Mouse (Mus musculus) megakaryocyte, embryonic 14.5 days (primary cell): Measurements from ENCODE around the gene Zmat5. TPM values are rescaled to one million over a fixed set of nuclear protein-coding genes. Genes with fewer than 3 reads are reported as not detected.

Experiments
- H3K27me3 ChIP-seq: replicated peaks from 2 replicates; pipeline ENCODE3; 2012; ENCODE audit warnings: inconsistent platforms
- H3K36me3 ChIP-seq: replicated peaks from 2 replicates; pipeline ENCODE3; 2012; ENCODE audit warnings: low read length, inconsistent platforms, mixed read lengths
- H3K4me1 ChIP-seq: 2 replicates; pipeline ENCODE4 v1.6.1; 2012; ENCODE audit warnings: inconsistent platforms
- H3K4me3 ChIP-seq: replicated peaks from 2 replicates; pipeline ENCODE3; 2012; ENCODE audit warnings: moderate library complexity, mild to moderate bottlenecking, inconsistent platforms
- H3K9me3 ChIP-seq: 2 replicates; pipeline ENCODE4 v1.6.1; 2012; ENCODE audit warnings: inconsistent platforms
- FLI1 ChIP-seq: IDR thresholded peaks from 2 replicates; pipeline ENCODE4 v1.6.1; 2012; ENCODE audit warnings: low read length, inconsistent platforms, mixed read lengths
- GATA1 ChIP-seq: IDR thresholded peaks from 3 replicates; pipeline ENCODE4 v1.6.1; 2012; ENCODE audit warnings: mixed read lengths, low read length, inconsistent platforms, borderline replicate concordance
- polyA plus RNA-seq: library from polyadenylated mRNA; stranded (reverse); fragments of >175 nt; gene quantifications from 2 replicates; pipeline ENCODE4 v1.2.3, GENCODE M21; 2012; ENCODE audit warnings: low replicate concordance; ENCODE audit not compliant: insufficient read depth

Gene Zmat5
- polyA plus RNA-seq, 1 experiment, result 75.1 TPM

- peaks cover 4% of the 10 kb centered on the region; the same call in 1 of the 2 replicates for H3K4me1 ChIP-seq
- no peak overlapping the region for H3K4me3 ChIP-seq
- TF ChIP-seq GATA1, result no peak
- TF ChIP-seq FLI1, result no peak
- H3K27me3 ChIP-seq, result peaks cover 48% of the 10 kb centered on the region
- no peaks in the 10 kb centered on the region for H3K9me3 ChIP-seq
- H3K36me3 ChIP-seq, result peaks cover 22% of the 10 kb centered on the region
Measured at GRCm38 (mm10) chr11:4762511-4762910, 58.0 kb downstream of the Zmat5 start.

- H3K9me3 ChIP-seq, result no peaks in the 10 kb centered on the region
- no peak overlapping the region for H3K4me3 ChIP-seq
- no peak for TF ChIP-seq GATA1
- TF ChIP-seq FLI1, result no peak
- peaks cover 33% of the 10 kb centered on the region for H3K36me3 ChIP-seq
- peaks cover 41% of the 10 kb centered on the region for H3K27me3 ChIP-seq
- peaks cover 4% of the 10 kb centered on the region; the same call in 1 of the 2 replicates for H3K4me1 ChIP-seq
Measured at GRCm38 (mm10) chr11:4763631-4764030, 59.2 kb downstream of the Zmat5 start.

GRCm38 (mm10) chr11:4764476-4764875 is 60.0 kb downstream of the Zmat5 start:
- H3K36me3 ChIP-seq, result peaks cover 41% of the 10 kb centered on the region
- peaks cover 36% of the 10 kb centered on the region for H3K27me3 ChIP-seq
- H3K4me3 ChIP-seq, result no peak overlapping the region
- TF ChIP-seq GATA1 (no peak), FLI1 (no peak)
- H3K9me3 ChIP-seq, result no peaks in the 10 kb centered on the region
- peaks cover 4% of the 10 kb centered on the region; the same call in 1 of the 2 replicates for H3K4me1 ChIP-seq

GRCm38 (mm10) chr11:4768399-4768798 is 63.9 kb downstream of the Zmat5 start:
- H3K36me3 ChIP-seq, result peaks cover 79% of the 10 kb centered on the region
- TF ChIP-seq GATA1 (no peak), FLI1 (no peak)
- peaks cover 7% of the 10 kb centered on the region for H3K27me3 ChIP-seq
- H3K4me1 ChIP-seq, result peaks cover 4% of the 10 kb centered on the region; the same call in 1 of the 2 replicates
- no peaks in the 10 kb centered on the region for H3K9me3 ChIP-seq
- no peak overlapping the region for H3K4me3 ChIP-seq

- Histone ChIP-seq H3K4me1 (peaks cover 4% of the 10 kb centered on the region; the same call in 1 of the 2 replicates), H3K9me3 (no peaks in the 10 kb centered on the region), H3K36me3 (peaks cover 88% of the 10 kb centered on the region), H3K4me3 (no peak overlapping the region), H3K27me3 (peaks cover 1% of the 10 kb centered on the region)
- TF ChIP-seq FLI1 (no peak), GATA1 (no peak)
Measured at GRCm38 (mm10) chr11:4769293-4769692, 64.8 kb downstream of the Zmat5 start.

- peaks cover 90% of the 10 kb centered on the region for H3K36me3 ChIP-seq
- peaks cover 1% of the 10 kb centered on the region for H3K27me3 ChIP-seq
- TF ChIP-seq FLI1 (no peak), GATA1 (no peak)
- H3K9me3 ChIP-seq, result no peaks in the 10 kb centered on the region
- H3K4me1 ChIP-seq, result peaks cover 2% of the 10 kb centered on the region; the same call in 1 of the 2 replicates
- no peak overlapping the region for H3K4me3 ChIP-seq
Measured at GRCm38 (mm10) chr11:4769881-4770280, 65.4 kb downstream of the Zmat5 start.

- Histone ChIP-seq H3K4me3 (no peak overlapping the region), H3K27me3 (no peaks in the 10 kb centered on the region), H3K9me3 (no peaks in the 10 kb centered on the region), H3K36me3 (peaks cover 91% of the 10 kb centered on the region), H3K4me1 (no peaks in the 10 kb centered on the region)
- TF ChIP-seq GATA1 (no peak), FLI1 (no peak)
Measured at GRCm38 (mm10) chr11:4771756-4772155, 67.3 kb downstream of the Zmat5 start.

GRCm38 (mm10) chr11:4772925-4773324 is 68.4 kb downstream of the Zmat5 start:
- no peak for TF ChIP-seq GATA1
- TF ChIP-seq FLI1, result no peak
- Histone ChIP-seq H3K4me3 (no peak overlapping the region), H3K36me3 (peaks cover 90% of the 10 kb centered on the region), H3K27me3 (no peaks in the 10 kb centered on the region), H3K9me3 (no peaks in the 10 kb centered on the region), H3K4me1 (no peaks in the 10 kb centered on the region)

GRCm38 (mm10) chr11:4780927-4781326 is 76.4 kb downstream of the Zmat5 start:
- 0 out of 2 replicates have a peak, but pooled peaks cover 4% of the 10 kb centered on the region for H3K9me3 ChIP-seq
- H3K4me1 ChIP-seq, result peaks cover 37% of the 10 kb centered on the region
- no peaks in the 10 kb centered on the region for H3K27me3 ChIP-seq
- H3K36me3 ChIP-seq, result peaks cover 93% of the 10 kb centered on the region
- TF ChIP-seq FLI1, result no peak
- no peak for TF ChIP-seq GATA1
- H3K4me3 ChIP-seq, result no peak overlapping the region

GRCm38 (mm10) chr11:4783116-4783515 is 78.6 kb downstream of the Zmat5 start:
- H3K4me3 ChIP-seq, result peak overlapping the region; percentile 46
- TF ChIP-seq FLI1 (no peak), GATA1 (no peak)
- 0 out of 2 replicates have a peak, but pooled peaks cover 3% of the 10 kb centered on the region for H3K9me3 ChIP-seq
- peaks cover 95% of the 10 kb centered on the region for H3K36me3 ChIP-seq
- H3K4me1 ChIP-seq, result peaks cover 50% of the 10 kb centered on the region
- H3K27me3 ChIP-seq, result no peaks in the 10 kb centered on the region

- peak overlapping the region; percentile 71 for H3K4me3 ChIP-seq
- no peaks in the 10 kb centered on the region for H3K9me3 ChIP-seq
- H3K36me3 ChIP-seq, result peaks cover 95% of the 10 kb centered on the region
- H3K4me1 ChIP-seq, result peaks cover 52% of the 10 kb centered on the region
- TF ChIP-seq FLI1 (no peak), GATA1 (no peak)
- no peaks in the 10 kb centered on the region for H3K27me3 ChIP-seq
Measured at GRCm38 (mm10) chr11:4784629-4785142, 80.2 kb downstream of the Zmat5 start.

Other genes with a start within 250 kb of the Zmat5 start
- gene Mtmr3, start 109.8 kb upstream of the Zmat5 start, polyA plus RNA-seq, result 4.3 and 8.7 TPM in 2 replicates
- not detected in 2 replicates for gene Gm11032, start 84.6 kb upstream of the Zmat5 start, polyA plus RNA-seq
- 30.5 and 53.9 TPM in 2 replicates for gene Ascc2, start 66.9 kb upstream of the Zmat5 start, polyA plus RNA-seq
- 26.4 and 27.4 TPM in 2 replicates for gene Uqcr10, start 336 bp upstream of the Zmat5 start, polyA plus RNA-seq
- not detected in 2 replicates for gene Cabp7, start 42.1 kb downstream of the Zmat5 start, polyA plus RNA-seq
- gene Nf2, start 144.9 kb downstream of the Zmat5 start, polyA plus RNA-seq, result 21.2 and 59.3 TPM in 2 replicates
- 9.5 TPM in 1 of 2 replicates, not detected in the other for gene Nipsnap1, start 169.3 kb downstream of the Zmat5 start, polyA plus RNA-seq
- gene Thoc5, start 190.6 kb downstream of the Zmat5 start, polyA plus RNA-seq, result 1.1 and 3.9 TPM in 2 replicates
- 3.8 and 7.2 TPM in 2 replicates for gene Nefh, start 243.4 kb downstream of the Zmat5 start, polyA plus RNA-seq